Mouse (Mus musculus) layer of hippocampus, adult 18-20 months (tissue): ENCODE results near the gene Spag5. TPM values are rescaled to one million over a fixed set of nuclear protein-coding genes. Genes with fewer than 3 reads are reported as not detected.
A peak's percentile ranks its signal among the peaks of the same experiment; 100 is the strongest.
"Not testable (repeated sequence)": the region's sequence is repeated elsewhere in the genome, so short reads cannot be mapped to it uniquely, and the experiment has no call there.

Source experiments
- DNase-seq, 2 experiments: peaks; one replicate each; pipeline ENCODE4 v3.0.0; 2022; ENCODE audit warnings: low spot score in 2 of 2
- long read RNA-seq: library from polyadenylated mRNA; stranded (forward); transcript quantifications from one replicate; pipeline ENCODE4 v2.0.0, GENCODE M21; 2021
- total RNA-seq, 2 experiments: library from RNA; stranded (reverse); gene quantifications; 2 replicates each; pipeline ENCODE4 v1.2.3; 2021

The Spag5 gene
- total RNA-seq: 1 to 10 TPM; 5.7 to 7.1 TPM
- long read RNA-seq, partial matches to known transcripts: 3 of 5 reads
- long read RNA-seq, other reads (novel, unspliced or antisense): 0 of 5 reads

GRCm38 (mm10) chr11:78301357-78302084 is at the start of gene Spag5:
Gene Spag5, plus strand, starts transcription at chr11:78301529.
- peak; percentile 88 to 95 for DNase-seq

- no peak for DNase-seq
These were observed 44.7 kb upstream of the Spag5 start for GRCm38 (mm10) chr11:78256618-78257017.

DNA sequence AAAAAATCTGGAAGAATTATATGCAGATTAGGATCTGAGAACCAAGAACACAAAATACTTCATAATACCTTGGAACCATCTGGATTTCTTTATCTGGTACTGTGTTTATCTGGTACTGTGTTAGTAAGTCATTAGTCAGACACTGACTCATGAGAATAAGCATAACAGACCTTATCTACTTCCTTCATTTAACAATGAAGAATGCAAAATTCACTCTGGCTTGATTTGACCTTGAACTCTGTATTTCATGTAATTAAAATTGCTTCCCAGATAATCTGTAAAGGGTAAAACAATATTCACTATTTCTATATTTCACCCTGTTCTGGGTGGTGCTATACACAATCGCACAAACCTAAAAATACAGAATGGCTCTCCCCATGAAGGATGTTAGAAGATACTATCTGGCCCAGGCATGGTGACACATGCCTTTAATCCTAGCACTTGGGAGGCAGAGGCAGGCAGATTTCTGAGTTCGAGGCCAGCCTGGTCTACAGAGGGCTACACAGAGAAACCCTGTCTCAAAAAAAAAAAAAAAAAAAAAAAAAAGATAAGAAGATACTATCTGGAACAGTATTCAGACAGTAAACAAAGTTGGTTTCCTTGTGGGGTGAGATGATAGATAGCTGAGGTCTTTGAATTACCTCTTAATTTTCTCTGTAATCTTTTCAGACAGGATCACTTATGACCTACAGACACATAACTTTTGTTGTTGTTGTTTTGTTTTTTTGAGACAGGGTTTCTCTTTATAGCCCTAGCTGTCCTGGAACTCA is 40.7 kb upstream of the Spag5 start:
- DNase-seq: no peak

DNA sequence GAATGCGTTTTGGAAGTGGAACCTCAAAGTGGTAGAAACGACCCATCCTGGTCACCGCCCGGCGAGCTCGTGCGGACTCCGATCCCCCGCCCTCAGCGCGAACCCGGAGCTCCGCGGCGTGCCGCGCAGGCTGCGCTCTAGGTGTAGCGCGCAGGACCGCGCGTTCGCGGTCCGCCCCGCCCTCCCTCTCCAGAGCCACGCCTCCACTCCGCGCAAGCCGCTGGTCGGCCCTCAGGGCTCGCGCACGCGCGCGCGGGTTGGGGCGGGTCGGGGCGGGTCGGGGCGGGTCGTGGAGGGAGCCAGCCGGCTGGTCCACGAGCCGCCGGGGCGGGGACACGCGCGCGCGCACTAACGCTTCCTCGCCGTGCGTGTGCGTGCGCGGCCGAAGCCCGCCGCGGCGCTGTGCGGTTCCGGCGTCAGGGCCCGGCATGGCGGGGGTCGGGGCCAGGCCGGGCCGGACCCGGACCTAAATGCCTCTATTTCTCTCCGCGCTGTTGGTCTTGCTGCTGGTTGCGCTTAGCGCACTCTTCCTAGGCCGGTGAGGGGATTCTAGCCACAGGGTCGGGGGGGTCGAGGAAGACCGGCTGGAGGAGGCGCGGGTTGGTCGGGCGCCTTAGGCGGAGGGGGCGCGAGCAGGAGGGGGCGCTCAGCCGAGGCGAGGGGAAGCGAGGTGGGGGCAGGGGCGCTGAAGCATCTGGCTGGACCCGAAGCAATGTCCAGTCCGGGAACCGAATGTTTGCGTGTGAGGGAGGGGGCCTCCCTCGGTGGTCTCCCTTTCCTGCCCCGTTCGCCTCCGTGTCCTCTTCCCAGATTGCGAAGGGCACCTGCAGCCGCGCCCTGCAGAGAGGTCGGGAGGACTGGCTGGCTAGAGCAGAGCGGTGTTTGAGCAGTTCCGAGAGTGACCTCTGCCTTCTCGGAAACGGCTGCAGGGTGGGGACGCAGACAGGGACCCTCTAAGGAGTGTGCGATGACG is 39.7 kb upstream of the Spag5 start, which contains the start of gene 2610507B11Rik:
TSS of gene 2610507B11Rik (plus strand) at position 373 of the 973 bp plus-strand sequence.
- peak; percentile 83 to 90 for DNase-seq

DNA sequence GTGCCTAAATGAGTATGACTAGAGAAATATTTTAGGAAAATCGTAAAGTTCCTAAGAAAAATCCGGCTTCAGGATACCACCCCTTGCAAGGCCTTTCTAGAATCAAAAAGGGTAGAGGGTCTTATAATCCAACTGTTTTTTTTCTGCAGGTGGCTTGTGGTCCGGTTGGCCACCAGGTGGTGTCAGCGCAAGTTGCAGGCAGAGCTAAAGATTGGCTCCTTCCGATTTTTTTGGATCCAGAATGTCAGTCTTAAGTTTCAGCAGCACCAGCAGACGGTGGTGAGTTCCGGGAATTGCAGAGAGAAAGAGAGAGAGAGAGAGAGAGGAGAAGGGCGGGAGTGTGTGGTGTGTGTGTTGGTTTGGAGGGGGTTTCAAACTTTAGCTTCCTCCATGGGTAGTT is 38.8 kb upstream of the Spag5 start:
- DNase-seq: peak; percentile 13 to 54

- no peak for DNase-seq
These were observed 35.8 kb upstream of the Spag5 start for GRCm38 (mm10) chr11:78265571-78265970.

GRCm38 (mm10) chr11:78271986-78272385 is 29.3 kb upstream of the Spag5 start:
- peak; percentile 83 to 90 for DNase-seq

- DNase-seq: no peak
These were observed 25.7 kb upstream of the Spag5 start for GRCm38 (mm10) chr11:78275596-78275995.

DNA sequence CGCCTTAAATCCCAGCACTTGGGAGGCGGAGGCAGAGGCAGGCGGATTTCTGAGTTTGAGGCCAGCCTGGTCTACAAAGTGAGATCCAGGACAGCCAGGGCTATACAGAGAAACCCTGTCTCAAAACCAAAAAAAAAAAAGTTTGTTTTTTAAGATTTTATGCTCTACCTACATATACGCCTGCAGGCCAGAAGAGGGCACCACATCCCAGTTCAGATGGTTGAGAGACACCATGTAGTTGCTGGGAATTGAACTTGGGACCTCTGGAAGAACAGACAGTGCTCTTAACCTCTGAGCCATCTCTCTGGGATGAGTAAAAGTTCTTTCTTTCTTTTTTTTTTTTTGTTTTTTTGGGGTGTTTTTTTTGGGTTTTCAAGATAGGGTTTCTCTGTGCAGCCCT is 25.2 kb upstream of the Spag5 start:
- DNase-seq: not testable (repeated sequence)

- no peak for DNase-seq
These were observed 22.5 kb upstream of the Spag5 start for GRCm38 (mm10) chr11:78278853-78279252.

- peak in 1 of 2 experiments; percentile 78 for DNase-seq
These were observed 21.7 kb upstream of the Spag5 start for GRCm38 (mm10) chr11:78279586-78279985.

- DNase-seq: no peak
These were observed 12.1 kb upstream of the Spag5 start for GRCm38 (mm10) chr11:78289146-78289763.

GRCm38 (mm10) chr11:78290654-78291053 is 10.7 kb upstream of the Spag5 start, which contains the start of gene BC030499:
Gene BC030499, plus strand, starts transcription at chr11:78290841.
- peak in 1 of 2 experiments; percentile 47 for DNase-seq

DNA sequence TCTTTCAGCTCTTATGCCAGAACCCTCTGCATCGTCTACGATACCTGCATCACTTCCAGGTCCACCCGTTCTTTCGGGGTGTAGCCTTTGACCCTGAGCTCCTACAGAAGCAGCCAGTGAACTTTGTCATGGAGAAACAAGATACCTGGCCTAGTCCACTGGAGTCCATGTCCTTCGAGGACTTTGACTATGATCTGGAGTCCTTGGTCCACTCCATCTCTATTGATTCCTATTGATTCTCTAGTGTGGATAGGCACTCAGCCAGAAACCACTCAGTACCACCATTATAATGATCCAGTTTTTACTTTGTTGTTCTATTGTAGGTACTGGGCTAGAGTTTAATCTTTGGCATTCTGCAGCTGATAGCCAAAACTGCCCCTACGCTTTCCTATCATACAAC is 6.7 kb upstream of the Spag5 start:
- DNase-seq: no peak

DNA sequence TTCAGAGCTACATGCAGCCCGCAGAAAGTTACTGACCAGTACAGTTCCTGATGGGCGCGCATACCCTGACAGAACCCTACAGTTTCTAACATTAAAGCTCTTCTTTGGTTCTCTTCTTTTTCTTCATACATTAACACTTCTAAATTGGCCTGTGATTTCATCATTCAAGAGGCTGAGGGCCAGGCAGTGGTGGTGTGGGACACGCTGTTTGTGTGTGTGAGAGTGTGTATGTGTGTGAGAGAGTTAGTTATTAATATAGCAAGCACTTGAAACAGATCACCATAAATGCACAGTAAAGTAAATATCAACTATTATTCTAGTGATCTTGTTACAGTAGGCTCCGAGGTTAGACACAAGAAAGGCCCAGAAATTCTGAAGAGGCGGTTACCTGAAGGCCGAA is 412 bp upstream of the Spag5 start:
- no peak for DNase-seq

DNA sequence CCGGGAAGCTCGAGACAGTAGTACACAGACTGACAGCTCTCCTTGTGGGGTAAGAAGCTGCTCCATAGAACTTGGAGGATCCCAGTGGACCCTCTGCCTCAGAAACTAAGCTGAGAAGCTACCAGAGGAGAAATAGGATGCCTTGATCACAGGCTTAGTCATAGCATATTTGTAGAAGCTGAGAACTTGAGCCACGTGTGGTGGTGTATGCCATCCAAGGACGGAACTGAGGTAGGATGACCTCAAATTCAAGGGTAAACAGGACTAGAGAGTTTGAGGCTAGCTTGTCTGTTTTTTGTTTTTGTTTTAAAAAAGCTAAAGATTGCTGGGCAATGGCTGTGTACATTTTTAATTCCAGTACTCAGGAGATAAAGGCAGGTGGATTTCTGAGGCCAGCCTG is 3.9 kb downstream of the Spag5 start:
- no peak for DNase-seq

DNA sequence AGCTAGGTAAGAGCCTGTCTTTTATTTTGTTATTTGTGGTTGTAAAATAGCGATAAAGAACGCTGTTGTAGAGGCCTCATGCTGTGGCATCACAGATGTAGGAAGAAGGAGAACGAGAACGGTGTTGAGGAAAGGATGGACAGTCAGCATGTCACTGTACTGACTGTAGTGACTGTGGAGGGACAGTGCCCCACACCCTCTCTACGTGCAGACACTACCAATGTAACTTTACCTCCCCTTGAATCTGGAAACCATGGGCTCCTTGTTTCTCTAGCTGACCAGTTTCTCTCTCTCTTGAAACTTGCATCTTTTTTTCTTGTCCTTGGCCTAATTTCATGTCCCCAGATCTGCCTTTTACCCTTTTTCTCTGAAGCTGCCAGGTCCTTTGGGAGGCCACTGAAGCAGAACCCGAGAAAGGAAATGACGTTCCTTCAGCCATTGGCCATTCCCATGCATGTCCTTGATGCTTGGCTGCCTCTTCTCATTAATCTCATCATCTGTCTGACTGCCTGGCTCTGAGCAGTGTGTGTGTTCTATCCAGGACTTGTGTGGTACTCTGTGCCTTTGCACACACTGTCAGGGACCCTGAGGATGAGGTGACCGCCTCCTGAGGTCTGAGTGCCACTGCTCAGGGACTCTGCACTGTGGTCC is 9.7 kb downstream of the Spag5 start:
- DNase-seq: no peak

DNA sequence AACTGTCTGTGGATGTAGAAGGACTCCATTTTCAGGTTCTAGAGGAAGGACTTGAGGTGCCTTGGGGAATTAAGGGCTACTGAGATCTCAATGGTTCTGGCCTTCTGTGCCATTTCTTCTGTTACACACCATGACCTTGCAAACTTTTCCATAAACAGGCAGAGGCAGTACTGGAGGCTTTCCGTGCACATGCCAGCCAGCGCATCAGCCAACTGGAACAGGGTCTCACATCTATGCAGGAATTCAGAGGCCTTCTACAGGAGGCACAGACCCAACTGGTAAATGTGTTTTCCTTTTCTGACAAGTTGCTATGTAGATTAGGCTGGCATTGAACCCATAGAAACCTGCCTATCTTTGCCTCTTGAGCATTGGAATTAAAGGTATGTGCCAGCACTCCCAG is 12.3 kb downstream of the Spag5 start:
- DNase-seq: no peak

DNA sequence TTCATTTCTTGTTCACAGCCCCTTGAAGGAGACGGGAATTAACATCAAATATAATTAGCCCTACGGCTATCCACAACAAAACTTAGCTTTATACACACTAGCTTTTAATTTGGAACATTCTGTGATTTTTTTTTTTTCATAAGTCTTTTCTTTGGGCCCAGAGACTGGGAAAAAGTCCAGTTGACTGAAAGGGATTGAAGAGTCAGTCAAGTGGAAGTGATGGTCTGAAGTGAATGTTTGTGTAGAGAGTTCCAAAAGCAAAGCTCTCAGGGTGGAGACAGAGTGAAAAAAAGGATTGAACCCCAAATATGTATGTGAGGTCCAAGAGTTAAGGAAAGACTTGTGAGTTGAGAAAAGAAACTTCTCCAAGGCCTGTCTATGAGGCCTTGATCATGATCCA is 17.1 kb downstream of the Spag5 start:
- DNase-seq: no peak
